Mouse (Mus musculus) lung, postnatal 10 days (tissue): ENCODE measurements at regions not wholly inside any gene's neighbourhood (a gene's known extent, or its start where the extent isn't known, plus 50 kb on each side); places are given as distances from the start of the nearest gene placed in this dataset.

Experiments used
- DNase-seq: peaks from one replicate; pipeline ENCODE4 v3.0.0; 2021

GRCm38 (mm10) chr8:30952818-30953217, 2475.7 kb upstream of the 5930422O12Rik start:
- DNase-seq, result no peak

DNA sequence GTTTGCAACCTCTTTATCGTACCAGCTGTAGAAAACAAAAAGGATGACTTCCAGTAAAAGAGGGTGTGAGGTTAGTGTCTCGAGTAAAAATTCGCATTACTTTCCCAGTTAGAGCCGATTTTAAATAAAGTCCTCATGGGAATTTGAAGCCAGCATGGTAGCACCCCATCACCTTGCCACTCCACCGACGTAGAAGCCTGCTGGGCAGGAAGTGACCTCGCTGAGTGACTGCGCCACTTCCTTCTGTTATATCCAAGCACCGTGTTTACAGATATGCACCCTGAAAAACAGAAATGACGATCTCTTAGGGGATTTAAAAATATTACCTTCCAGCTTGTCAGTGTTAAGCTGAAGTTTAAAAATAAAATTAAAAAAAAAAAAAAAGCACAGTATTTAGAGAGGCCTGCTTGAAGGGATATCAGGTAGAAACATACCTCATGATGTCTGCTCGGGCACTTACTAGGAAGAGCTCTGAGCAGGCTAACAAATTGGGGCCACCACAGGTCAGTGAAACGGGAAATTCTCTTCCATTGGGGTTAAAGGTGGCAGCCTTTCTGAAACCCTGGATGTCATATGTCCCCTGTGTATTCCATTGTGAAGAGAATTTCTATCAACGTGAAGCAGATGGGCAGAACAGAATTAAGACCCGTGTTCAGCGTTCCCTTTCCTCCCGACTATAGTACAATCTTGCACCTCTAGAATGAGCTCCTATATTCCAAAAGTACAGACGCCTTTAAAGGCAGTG, 2468.9 kb upstream of the 5930422O12Rik start:
- DNase-seq, result no peak

- no peak for DNase-seq
Measured at GRCm38 (mm10) chr8:30960486-30960885, 2468.0 kb upstream of the 5930422O12Rik start.

DNA sequence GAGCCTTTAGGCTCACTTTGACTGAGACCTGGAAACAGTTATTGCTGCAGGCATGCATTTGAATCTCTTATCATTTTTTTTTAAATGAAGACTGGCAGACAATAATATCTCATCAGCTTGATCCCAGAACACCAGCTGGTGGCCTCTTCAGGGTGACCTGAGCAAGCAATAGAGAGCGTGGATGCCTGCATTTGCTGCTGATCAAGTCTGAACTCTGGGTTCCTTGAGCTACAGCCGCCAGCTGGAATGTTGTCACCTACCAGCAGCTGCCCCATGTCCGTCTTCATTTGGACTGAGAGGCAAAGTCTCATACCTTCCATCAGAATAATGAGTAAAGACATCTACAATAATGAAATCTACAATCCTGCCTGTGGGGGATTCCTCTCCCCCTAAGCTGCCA, 2466.3 kb upstream of the 5930422O12Rik start:
- DNase-seq, result no peak

GRCm38 (mm10) chr8:30982814-30983213, 2445.7 kb upstream of the 5930422O12Rik start:
- DNase-seq, result no peak

DNA sequence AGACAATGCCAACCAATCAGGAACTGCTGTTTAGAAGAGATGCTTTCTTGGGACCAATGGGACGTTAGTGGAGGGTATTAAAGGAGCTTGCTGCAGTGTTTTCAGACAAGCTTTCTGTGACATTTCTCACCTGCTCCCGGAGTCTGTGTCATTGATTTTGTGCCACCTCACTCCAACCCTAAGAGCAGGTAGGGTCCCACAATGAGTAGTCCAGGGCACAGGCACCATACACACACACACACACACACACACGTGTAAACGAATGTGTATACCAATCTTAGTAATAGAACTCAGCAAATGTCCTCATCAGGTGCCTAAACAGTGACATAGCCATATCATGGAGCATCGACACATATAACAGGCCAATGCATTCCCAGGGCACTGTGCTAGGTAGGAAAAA, 2440.5 kb upstream of the 5930422O12Rik start:
- DNase-seq, result no peak

DNA sequence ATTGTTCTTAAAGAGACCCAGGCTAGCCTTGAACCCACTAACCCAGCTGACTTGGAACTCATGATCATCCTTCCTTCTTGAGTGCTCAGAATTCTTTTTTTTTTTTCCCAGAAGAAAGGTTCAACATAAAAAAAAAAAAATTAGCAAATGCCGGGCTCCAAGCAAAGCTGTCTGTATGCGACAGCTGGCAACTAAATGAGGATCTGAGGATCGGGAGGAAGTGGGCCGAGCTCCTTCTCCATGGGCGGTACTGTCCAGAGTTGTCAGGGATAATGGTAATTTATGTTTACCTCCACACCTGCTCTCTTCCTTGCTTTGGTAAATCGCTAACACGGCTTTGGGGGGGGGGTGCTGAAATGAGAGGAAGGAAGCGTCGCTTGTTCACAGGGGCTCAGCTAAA, 2429.9 kb upstream of the 5930422O12Rik start:
- DNase-seq, result no peak

DNA sequence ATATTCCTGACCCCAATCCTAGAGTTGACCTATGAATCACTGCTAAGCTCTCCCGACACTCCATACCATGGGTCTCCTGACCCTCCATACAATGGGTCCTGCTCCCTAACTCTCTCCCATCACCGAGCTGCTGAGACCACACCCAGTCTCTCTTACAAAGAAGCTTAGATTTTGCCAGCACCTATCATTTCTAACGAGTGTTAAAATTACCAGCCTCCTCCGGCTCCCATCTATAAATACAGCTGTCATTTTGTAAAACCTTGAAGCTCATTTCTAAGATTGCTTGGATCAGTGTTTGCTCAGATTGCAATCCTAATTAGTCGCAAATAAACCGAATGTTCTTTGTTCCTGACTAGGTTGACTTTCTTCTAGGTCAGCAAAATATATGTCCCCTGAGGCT, 2428.4 kb upstream of the 5930422O12Rik start:
- DNase-seq, result no peak

GRCm38 (mm10) chr8:31001980-31002730, 2426.4 kb upstream of the 5930422O12Rik start:
- no peak for DNase-seq

DNA sequence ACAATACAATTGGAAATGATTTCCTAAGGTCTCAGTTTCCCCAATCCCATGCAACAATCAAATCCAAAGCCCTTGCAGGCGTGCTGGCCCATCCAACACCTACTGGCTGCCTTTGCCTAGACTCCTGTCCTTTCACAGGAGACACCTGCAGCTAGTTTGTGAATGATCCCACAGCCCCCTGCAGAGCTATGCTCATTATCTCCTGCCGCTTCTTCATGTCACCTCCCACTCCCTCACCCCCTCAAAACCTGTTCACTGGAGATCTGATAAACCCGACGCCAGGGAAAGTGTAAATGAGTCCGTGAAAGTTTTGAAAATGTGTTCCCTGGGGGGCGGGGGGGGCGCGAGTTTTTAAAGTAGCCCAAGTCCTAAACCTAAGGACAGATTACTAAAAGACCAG, 2420.2 kb upstream of the 5930422O12Rik start:
- DNase-seq, result no peak

GRCm38 (mm10) chr8:31012068-31012467, 2416.4 kb upstream of the 5930422O12Rik start:
- peak; percentile 24 for DNase-seq

DNA sequence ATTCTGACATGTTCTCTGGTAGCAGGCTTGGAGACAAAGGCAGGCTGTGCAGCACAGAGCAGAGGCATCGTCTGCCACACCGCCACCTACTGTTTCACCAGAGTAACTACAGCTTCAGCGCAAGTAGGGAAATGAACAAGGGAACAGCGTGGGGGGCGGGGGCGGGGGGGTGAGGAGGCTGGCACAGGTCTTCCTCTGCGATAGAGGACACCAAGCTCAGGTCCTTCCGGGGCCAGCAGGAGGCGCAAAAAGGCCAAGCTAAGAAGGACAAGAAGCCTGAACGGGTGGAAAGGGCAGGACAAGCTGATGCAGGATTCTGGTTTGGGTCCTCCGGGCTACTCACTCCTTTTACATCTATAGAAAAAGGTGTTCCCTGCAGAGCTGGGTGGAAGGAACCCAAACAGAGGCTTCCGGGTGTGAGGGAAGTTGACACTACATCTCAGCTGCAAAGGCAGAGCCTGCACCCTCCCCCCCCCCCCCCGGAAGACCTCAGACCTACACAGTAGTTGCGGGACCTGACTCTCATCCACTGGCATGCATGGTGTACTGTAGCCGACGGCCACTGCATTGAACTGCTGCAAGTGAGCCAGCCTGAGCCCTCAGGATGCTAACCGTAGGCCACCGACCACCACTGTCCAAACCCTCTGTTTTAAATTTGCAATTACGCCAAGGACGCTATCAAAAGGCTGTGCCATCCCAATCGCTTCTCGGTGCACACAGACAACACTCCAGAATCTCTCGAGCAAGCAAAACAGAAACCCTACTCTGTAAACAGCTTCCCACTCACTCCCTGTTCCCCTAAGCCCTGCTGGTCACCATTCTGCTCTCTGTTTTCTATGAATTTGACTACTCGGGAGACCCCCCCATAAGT, 2396.6 kb upstream of the 5930422O12Rik start:
- DNase-seq, result peak; percentile 71

DNA sequence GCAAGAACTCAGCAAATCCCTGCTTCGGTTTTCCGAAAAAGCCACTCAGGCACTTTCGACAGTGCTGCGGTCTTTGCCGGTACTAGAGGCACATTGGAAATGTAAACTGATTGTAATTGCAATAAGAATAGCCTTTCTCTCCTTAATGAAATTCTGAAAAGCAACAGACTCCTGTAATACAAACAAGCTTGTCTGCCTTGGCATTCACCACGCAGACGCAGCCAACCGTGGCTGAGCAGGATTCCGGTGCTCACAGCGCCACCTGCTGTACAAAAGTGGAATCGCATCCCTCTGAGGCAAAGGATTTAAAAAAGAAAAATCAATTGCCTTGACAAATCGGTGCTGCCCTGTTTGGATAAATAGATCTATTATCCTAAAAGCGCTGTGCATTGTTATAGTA, 2395.2 kb upstream of the 5930422O12Rik start:
- DNase-seq, result peak; percentile 86

- no peak for DNase-seq
Measured at GRCm38 (mm10) chr8:31036892-31037291, 2391.6 kb upstream of the 5930422O12Rik start.
